Mouse (Mus musculus): ENCODE results near the gene Ier2. TPM values are rescaled to one million over a fixed set of nuclear protein-coding genes. Genes with fewer than 3 reads are reported as not detected.

The Ier2 gene
- 10 to 100 TPM; 17.5 to 17.9 TPM for total RNA-seq (2021)
- long read RNA-seq, experiment 1, transcript Ier2-201 (1 exons, 1,522 nt) = major isoform, 21 of 21 reads
- long read RNA-seq, experiment 1, partial matches to known transcripts = 0 of 21 reads
- long read RNA-seq, experiment 1, other reads (novel, unspliced or antisense) = 0 of 21 reads
- long read RNA-seq, experiment 2, transcript Ier2-201 (1 exons, 1,522 nt) = major isoform, 23 of 23 reads
- long read RNA-seq, experiment 2, partial matches to known transcripts = 0 of 23 reads
- long read RNA-seq, experiment 2, other reads (novel, unspliced or antisense) = 0 of 23 reads

DNA sequence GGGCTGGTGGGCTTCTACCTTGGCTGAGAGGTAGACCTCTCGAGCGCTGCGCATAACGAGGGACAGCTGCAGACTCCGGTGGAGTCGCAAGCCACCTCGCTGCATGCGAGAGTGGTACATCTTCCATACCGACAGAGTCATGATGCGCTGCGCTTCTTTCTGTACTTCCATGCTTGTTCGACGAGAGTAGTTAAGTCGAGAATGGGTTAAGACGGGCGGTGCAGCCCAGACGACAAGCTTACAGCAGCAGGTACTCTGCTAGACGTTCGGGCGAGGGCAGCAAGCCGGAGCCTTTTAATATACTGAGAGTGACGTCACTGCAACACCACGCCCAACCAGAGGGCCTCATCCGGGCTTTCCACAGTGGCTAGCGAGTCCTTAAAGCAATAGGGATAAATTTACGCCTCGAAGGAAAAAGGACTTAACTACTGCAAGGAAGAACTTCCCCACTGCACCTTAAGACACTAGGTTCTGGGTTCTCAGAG, at the start of gene Ier2:
Ier2 (minus strand) TSS at position 272 of the 485 bp plus-strand sequence.
- Histone ChIP-seq H3K27ac (peak within 1 kb of the TSS; percentile 73), H3K4me3 (peak within 1 kb of the TSS; percentile 81)
- intact Hi-C loops (cut with DNase I) = loop anchor here (1.0 to 2.0 kb wide), 2 partner anchors 24 to 25 kb away; partner anchors contain the start of gene Nacc1
- no peak; the same call in 1 of the 2 replicates for TF ChIP-seq CTCF (IDR thresholded peaks at IDR 0.05)
- peak; percentile 86 to 92 for DNase-seq (ENCODE audit: extremely low spot score in 1 of 2, low spot score in 2 of 2)

DNA sequence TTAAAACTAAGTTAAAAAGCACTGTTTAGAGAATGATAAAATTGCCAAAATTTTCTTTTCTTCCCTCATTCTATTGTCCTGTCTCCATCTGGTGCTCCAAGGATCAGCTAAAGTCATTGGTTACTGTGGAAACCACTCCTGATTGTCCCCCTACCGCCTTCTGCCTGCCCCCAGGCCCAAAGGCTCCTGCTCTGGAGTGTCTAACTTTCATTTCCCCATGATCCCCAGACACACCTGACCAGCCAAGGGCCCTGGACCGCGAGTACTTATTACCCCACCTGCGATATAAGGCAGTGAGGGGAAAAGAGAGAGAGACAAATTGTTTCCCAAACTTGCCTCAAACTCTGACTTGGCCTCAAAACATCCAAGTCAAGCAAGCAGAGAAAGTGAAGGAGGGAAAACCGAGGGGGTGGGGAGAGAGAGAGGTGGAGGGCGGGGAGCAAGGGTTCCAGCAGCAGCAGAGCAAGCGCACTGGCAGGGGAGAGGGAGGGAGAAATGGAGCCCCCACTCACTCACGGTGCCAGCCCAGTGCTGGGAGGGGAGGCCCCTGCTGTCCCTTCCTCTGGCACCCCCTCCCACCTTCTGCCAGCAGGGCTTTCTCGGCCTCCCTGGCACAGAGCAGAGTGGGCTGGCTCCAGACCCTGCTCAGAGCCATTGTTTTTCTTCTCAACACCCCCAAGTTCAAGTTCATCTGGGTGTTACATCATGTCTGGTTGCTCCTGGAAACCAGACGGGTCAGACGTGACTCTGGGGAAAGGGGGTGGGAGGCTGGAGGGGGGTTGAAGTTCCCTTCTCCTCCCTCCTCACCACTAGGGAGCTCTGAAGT, 49.5 kb upstream of the Ier2 start:
- no peak; the same call in 1 of the 2 replicates for TF ChIP-seq CTCF (IDR thresholded peaks at IDR 0.05)
- DNase-seq (ENCODE audit: extremely low spot score in 1 of 2, low spot score in 2 of 2) = no peak
- peak overlapping the region; percentile 50 for H3K27ac ChIP-seq
- intact Hi-C loops (cut with DNase I) = no loop called here
- H3K4me3 ChIP-seq = no peak overlapping the region

DNA sequence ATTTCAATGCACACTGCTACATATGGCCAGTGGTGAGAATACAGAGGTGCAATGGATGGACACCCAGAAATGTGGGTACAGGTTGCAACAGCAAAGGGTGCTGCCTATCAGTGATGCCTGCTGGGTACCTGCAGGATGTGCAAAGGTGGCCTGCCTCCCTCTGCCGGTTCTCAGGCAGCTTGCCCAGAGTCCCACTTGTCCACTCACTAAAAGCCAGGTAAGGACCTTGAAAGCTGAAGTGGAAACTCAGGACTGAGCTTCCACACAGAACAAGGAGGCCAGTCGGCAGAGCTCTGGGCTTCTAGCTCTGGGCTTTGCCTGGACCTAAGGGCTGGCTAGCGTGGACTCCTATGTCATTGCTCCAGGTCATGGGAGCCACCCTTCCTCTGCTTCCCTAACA, 48.7 kb upstream of the Ier2 start:
- intact Hi-C loops (cut with DNase I) = no loop called here
- Histone ChIP-seq H3K27ac (peak overlapping the region; percentile 50; the same call in 1 of the 2 replicates), H3K4me3 (no peak overlapping the region)
- DNase-seq (ENCODE audit: extremely low spot score in 1 of 2, low spot score in 2 of 2) = no peak
- TF ChIP-seq CTCF (IDR thresholded peaks at IDR 0.05) = no peak

DNA sequence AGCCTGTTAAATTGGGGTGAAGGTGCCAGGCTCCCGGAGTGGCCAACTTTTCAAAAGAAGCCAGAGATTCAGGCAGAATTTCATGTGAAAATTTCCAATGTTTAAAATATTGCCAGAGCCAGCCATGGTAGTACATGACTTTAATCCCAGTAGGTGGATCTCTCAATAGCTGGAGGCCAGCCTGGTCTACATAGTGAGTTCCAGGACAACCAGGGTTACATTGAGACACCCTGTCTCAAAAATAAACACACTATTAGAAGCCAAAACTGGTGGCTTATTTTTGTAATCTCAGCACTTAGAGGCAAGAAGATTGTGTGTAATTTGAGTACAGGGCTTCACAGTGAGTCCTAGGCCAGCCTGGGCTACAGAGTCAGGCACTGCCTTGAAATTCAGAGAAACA, 47.3 kb upstream of the Ier2 start:
- intact Hi-C loops (cut with DNase I) = loop anchor here (1.0 to 2.0 kb wide), 2 partner anchors 27 to 103 kb away; no protein-coding TSS in a partner anchor
- H3K27ac ChIP-seq = peak overlapping the region; percentile 61

DNA sequence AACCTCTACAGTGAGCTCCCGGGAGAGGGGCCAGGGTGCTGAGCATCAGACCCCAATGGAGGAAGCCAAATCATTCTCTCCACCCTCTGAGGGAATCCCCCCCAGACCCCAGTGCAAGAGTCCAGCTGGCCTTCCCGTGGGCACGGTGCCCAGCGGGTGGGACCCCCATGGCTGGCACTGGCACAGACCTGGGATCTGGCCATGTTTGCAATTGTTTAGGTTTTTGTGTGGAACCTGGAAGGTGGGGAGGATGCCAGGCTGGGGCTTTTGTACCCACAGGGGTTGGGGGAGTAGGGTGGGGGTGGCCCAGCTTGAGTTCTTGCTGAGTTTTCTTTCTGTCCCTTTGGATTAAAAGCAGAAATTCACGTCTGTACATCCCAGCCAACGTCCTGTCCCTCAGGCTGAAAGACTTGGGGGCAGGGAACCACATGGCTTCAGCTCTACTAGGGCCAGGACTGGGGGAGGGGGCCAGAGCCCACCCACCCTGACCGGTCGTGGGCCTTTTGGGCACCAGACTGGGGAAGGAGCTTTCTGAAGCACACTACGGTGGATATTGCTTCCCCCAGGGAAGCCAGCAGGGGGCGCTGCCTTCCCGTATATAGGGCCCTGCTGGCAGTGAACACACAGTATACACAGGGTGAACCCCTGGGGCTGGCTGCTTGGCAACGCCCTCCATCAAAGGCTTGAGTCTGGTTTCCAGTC, 46.3 kb upstream of the Ier2 start:
- Histone ChIP-seq H3K4me3 (no peak overlapping the region), H3K27ac (peak overlapping the region; percentile 25; the same call in 1 of the 2 replicates)
- TF ChIP-seq CTCF (IDR thresholded peaks at IDR 0.05) = peak; percentile 95
- intact Hi-C loops (cut with DNase I) = loop anchor here (1.0 to 2.0 kb wide), 2 partner anchors 28 to 104 kb away; no protein-coding TSS in a partner anchor
- DNase-seq (ENCODE audit: extremely low spot score in 1 of 2, low spot score in 2 of 2) = peak; percentile 81 to 85

More for the DNA sequence above, 47.3 kb upstream of the Ier2 start:
- DNase-seq (ENCODE audit: extremely low spot score in 1 of 2, low spot score in 2 of 2) = no peak
- H3K4me3 ChIP-seq = no peak overlapping the region
- TF ChIP-seq CTCF (IDR thresholded peaks at IDR 0.05) = no peak

DNA sequence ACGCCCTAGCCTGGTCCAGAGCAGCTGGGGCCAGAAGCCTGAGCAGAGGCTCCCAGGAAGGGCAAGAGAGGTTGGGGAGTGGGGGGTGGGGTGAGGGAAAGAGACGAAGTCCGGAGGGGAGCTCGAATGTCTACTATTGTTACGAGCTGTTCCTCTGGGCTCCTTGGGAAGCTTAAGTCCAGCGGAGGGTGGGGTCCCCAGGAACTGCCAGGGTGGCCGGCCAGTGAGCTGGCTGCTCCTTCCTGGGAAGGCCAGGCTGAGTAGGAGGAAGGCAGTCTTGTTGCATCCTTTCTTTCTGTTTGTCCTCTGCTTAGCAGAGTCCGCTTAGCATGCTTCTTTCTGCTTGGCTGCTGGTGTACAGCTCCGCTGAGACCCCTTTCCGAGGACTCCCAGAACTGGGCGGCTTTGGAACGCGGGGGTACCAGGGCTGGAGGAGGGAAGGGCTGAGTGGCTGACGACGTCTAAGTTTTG, 45.5 kb upstream of the Ier2 start:
- no peak for TF ChIP-seq CTCF (IDR thresholded peaks at IDR 0.05)
- DNase-seq (ENCODE audit: extremely low spot score in 1 of 2, low spot score in 2 of 2) = no peak
- Histone ChIP-seq H3K4me3 (no peak overlapping the region), H3K27ac (peak overlapping the region; percentile 72)
- intact Hi-C loops (cut with DNase I) = loop anchor here (2.0 kb wide), 1 partner anchor 29 kb away; no protein-coding TSS in a partner anchor

DNA sequence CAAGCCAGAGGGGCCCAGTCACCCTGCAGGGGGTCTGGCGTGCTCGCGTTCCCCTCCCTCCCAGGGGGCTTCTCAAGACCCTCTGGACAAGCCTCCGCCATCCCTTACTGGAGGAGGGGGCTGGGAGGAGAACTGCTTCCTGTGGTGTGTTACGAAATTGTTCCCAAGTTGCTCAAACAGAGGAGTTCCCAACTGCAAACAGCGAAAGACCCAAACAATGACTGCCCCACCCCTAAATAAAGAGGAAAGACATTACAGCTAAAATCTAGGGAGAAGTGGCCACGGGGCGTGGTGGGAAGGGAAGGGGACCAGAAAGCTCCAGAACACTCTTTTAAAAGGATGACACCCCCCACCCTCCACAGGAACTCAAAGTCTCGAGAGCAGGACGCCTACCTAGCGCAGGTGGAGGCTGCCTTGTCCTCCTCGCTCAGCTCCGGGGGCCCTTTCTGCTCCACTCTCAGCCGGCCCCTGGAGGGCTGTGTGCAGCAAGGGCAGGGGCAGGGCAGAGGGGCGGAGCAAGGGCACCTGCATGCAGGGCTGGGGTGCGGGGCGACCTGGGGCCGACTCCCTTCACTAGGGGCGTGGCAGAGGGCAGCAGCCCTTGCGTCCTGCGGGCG, 44.7 kb upstream of the Ier2 start:
- intact Hi-C loops (cut with DNase I) = no loop called here
- no peak for DNase-seq (ENCODE audit: extremely low spot score in 1 of 2, low spot score in 2 of 2)
- Histone ChIP-seq H3K27ac (peak overlapping the region; percentile 72), H3K4me3 (peak overlapping the region; percentile 13; the same call in 1 of the 2 replicates)
- no peak for TF ChIP-seq CTCF (IDR thresholded peaks at IDR 0.05)

DNA sequence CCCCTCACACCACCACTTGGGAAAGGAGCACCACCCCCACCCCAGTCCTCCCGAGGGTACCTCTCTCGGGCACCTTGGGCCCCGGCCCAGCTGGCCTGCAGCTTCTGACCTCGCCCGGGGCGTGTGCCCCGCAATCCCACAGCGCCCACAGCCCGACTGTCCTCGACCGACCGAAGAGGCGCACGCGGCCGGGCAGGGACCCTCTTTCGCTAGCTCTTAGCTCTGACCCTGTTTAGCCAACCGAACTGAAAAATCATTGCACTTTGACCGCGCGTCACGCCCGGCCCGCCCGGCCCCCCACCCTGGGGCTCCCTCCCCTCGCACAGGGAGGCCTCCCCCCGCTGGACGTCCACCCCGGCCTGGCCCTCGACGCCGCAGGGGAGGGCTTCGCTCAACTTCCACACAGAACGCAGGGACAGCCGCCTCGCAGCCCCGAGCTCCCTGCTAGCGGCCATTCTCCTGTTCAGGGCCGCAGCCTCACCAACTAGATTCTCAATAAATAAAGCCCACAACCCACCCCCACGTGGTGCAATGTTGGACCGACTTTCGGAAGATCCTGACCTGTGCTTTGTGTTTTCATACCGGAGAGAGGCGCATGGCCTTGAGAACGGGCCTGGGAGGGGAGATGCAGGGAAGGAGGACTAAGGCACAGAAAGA, 44.1 kb upstream of the Ier2 start:
- no peak for DNase-seq (ENCODE audit: extremely low spot score in 1 of 2, low spot score in 2 of 2)
- intact Hi-C loops (cut with DNase I) = no loop called here
- no peak for TF ChIP-seq CTCF (IDR thresholded peaks at IDR 0.05)
- H3K27ac ChIP-seq = peak overlapping the region; percentile 72
- H3K4me3 ChIP-seq = peak overlapping the region; percentile 17; the same call in 1 of the 2 replicates

DNA sequence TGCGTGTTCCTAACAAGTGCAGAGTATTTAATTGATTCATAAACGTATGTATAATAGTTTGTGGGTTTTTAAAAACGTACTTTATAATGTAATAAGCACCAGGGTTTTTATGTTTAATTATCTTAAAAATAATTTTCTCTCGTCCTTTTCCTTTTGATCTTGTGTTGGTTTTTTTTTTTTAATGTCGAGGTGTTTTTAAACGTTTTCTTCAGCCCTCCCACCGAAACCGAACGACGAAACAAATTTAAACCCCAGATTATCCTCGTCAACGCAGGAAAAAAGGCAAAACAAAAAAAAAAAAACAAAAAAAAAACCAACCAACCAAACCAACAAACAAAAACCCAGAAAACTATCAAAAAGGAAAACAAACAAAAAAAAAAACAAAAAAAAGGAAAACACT, 43.3 kb upstream of the Ier2 start:
- intact Hi-C loops (cut with DNase I) = no loop called here
- peak overlapping the region; percentile 25 for H3K27ac ChIP-seq
- H3K4me3 ChIP-seq = peak overlapping the region; percentile 29; the same call in 1 of the 2 replicates
- DNase-seq (ENCODE audit: extremely low spot score in 1 of 2, low spot score in 2 of 2) = no peak
- TF ChIP-seq CTCF (IDR thresholded peaks at IDR 0.05) = no peak
